Mouse (Mus musculus) erythroblast, embryonic 14.5 days (primary cell): ENCODE data around the gene Fbxl14.

Source experiments
- GATA1 ChIP-seq: IDR thresholded peaks from 2 replicates; pipeline ENCODE4 v1.6.1; 2012; ENCODE audit warnings: low read length, inconsistent platforms, mixed read lengths
- TAL1 ChIP-seq: IDR thresholded peaks from 3 replicates; pipeline ENCODE4 v1.6.1; 2012; ENCODE audit warnings: low read length, inconsistent platforms, mixed read lengths

DNA sequence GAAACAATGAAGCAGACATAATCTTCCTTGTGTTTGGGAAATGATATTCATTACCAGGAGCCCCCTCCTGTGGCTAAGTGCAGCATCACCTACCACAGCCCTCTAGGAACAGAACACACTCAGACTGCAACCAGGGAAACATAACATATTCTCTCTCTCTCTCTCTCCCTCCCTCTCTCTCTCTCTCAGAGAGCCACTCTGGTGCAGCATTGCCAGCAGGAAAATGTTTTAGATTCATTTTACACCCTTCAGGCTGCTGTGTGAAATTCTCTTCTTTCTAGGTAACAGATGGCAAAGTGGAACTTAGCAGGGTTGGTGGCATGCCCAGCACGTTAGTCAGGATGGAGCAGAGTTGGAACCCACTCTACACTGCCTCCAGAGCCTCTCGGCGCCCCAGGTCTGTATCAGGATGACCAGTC, 42.0 kb downstream of the Fbxl14 start:
- TF ChIP-seq TAL1 (no peak), GATA1 (no peak)
